Mouse (Mus musculus): ENCODE data around the gene Sppl2b.

DNA sequence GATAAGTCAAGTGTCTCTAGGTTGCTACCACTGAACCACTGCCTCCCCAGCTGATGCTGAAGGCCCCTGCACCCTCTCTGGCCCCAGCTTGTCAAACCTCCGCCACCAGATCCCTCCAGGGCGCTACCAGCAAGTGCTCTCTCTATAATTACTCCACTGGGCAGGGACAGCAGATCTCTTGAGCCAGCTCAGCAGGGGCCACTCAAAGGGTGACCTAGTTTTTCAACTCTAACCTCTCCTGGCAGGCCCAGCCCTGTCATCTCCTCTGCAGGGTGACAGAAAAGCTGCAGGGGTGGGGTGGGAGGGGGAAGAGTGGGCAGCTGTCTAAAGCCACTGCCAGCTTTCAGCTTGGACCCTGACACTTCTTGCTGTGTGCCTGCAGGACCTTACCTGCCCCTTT lies 17.2 kb upstream of the Sppl2b start:
- no peak for TF ChIP-seq CTCF (conservative IDR thresholded peaks at IDR 0.05; ENCODE audit: low read length)
- TF ChIP-seq POU5F1 (IDR thresholded peaks at IDR 0.05; ENCODE audit: borderline replicate concordance, low read length), result no peak
- TF ChIP-seq NANOG (IDR thresholded peaks at IDR 0.05; ENCODE audit: borderline replicate concordance, low read length), result no peak

Measured in E14TG2a.4 (cell line).